Mouse (Mus musculus): Measurements from ENCODE around the gene Hoxa6.

The Hoxa6 gene

DNA sequence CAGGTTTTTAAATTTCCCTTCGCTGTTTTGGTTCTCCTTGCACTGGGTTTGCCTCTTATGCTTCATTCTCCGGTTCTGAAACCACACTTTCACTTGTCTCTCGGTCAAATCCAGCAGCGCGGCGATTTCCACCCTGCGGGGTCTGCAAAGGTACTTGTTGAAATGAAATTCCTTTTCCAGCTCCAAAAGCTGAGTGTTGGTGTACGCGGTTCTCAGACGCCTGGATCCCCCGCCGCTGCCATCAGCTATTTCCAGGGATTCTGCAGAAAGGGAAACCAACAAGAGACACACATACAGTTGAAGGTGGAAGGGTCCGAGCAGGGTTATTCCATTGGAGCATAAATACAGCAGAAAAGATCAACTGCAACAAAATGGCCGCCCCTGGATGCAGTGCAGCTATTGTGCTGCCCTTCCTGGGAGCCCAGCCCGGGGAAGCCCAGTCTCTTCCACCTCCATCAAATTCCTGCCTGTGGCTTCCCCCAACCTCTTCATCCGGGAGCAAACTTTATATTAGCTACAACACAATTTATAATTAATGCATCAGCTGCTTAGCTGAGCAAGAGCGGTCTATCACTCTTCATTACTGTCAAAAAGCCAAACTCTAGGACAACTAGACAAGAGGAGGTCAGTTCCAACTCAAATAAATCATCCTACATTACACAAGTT lies 45.0 kb downstream of the Hoxa6 start:
- ChIA-PET CTCF (interaction anchor here in 2 of 4 experiments (0.6 to 1.1 kb wide), 5 partner anchors 43 to 126 kb away, joined by 3 to 4 read pairs (median 3); partner anchors contain the start of gene Hoxa7 (in 1 of the 2)), POLR2A (interaction anchor here in 3 of 4 experiments (0.5 to 8.0 kb wide), 8 partner anchors 9 to 56 kb away, joined by 3 to 75 read pairs (median 4); partner anchors contain the start of gene 5730596B20Rik (in 1 of the 3))

- ChIA-PET POLR2A (interaction anchor here (0.5 to 8.0 kb wide), 11 partner anchors 9 to 91 kb away, joined by 3 to 75 read pairs (median 4); partner anchors contain the start of gene 5730596B20Rik (in 1 of the 4)), CTCF (interaction anchor here in 2 of 4 experiments (0.6 to 1.1 kb wide), 5 partner anchors 11 to 125 kb away, joined by 3 to 4 read pairs (median 3); partner anchors contain the start of genes Hoxa10 (in 1 of the 2) and Hoxa7 (in 1 of the 2))
These were observed 45.7 kb downstream of the Hoxa6 start for GRCm38 (mm10) chr6:52162611-52163365.

DNA sequence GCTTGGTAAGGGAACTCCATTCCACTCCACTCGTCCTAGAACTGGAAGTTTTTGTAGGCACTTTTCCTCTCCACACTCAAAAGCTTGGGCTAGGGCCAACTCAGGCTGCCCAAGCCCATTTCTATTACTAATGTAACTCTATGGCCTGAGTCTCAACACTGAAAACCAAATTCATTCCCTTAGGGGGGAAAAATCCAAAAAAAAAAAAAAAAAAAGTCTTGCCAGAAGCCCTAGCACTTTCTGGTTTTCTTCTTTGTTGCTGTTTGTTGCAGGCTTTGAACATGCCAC lies 46.5 kb downstream of the Hoxa6 start:
- POLR2A ChIA-PET, result interaction anchor here in 3 of 4 experiments (0.6 to 8.0 kb wide), 8 partner anchors 10 to 92 kb away, joined by 3 to 75 read pairs (median 4); partner anchors contain the start of gene 5730596B20Rik (in 1 of the 3)
- CTCF ChIA-PET, result interaction anchor here in 2 of 4 experiments (0.6 to 1.4 kb wide), 3 partner anchors 10 to 1354 kb away, joined by 3 read pairs; no protein-coding TSS in a partner anchor

DNA sequence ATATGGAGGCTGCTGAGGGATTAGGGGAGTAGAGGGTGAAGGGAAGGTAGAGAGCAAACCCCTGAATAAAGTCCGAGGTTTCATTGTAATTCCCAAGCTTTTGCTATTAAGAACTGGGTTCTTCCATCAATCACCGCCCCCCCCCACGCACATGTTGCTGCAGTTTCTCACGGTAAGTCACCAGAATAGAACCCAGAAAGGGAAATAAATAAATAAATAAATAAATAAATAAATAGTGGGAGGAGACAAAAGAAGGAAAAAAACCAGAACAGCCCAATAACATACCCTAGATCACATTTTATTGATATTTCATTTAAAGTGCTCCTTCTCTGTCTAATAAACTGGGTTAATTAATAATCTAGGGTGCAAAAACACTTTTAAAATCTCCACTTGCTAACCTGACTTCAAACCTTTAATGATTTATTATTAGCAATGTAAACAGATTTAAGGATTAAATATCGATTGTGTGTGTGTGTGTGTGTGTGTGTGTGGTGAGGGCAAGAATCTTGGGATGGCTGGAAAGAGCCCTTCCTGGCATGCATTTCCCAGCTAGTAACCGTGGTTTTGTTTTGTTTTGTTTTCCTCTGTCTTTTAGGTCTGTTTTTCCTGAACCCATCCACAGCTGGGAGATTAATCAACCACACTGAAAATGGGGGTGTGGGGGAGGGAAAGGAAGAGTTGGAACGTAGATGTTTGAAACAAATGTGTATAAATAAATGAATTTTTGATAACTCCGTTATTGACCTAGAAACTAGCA lies 47.0 kb downstream of the Hoxa6 start:
- ChIA-PET POLR2A (interaction anchor here in 3 of 4 experiments (0.6 to 8.0 kb wide), 12 partner anchors 11 to 561 kb away, joined by 3 to 75 read pairs (median 4); partner anchors contain the start of genes 5730596B20Rik (in 1 of the 3), Gm28308 (in 1 of the 3) and Hoxa3 (in 1 of the 3)), CTCF (interaction anchor here in 3 of 4 experiments (0.6 to 1.4 kb wide), 4 partner anchors 10 to 1354 kb away, joined by 3 read pairs; no protein-coding TSS in a partner anchor)

DNA sequence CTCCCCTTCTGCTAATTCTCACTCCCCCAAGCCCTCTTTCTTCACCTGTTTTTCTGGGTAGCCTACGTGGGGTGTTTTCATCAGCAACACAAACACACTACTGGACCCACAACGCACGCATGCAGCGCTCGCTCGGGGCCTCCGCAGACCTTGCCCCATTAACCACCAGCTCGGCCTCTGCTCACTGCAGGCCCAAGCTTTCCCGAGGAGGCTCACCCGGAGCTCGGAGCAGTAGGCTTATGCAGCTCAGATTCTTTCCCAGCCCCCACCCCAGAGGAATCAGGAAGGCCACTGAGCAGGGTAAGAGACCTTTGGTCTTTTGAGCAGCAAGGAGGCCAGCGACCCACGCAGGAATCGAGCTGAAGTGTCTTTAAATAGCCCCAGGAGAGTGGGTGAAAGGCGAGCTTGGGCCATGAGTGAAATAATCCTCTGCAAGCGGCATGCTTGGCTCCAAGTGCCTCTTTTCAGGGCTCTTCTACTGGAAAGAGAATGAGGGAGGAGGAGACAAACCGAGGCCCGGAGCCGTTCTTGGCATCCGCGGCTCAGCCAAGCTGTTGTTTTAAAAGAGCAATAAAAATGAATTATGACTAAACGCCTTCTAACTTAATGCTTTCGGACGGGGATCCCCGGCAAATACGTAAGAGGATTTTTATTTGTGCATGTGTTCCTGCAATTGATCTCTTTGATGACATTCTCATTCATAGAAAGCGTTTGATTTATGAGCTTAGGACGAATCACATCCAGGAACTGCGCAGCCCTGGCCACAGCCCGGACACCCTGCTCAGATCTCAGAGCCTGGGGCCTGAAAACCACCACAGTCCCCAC lies 47.8 kb downstream of the Hoxa6 start:
- ChIA-PET POLR2A (interaction anchor here in 3 of 4 experiments (0.6 to 8.0 kb wide), 13 partner anchors 8 to 560 kb away, joined by 3 to 75 read pairs (median 4); partner anchors contain the start of genes 5730596B20Rik (in 1 of the 3), Gm28308 (in 1 of the 3) and Hoxa3 (in 1 of the 3)), CTCF (interaction anchor here (0.5 to 1.4 kb wide), 5 partner anchors 11 to 1354 kb away, joined by 3 to 13 read pairs (median 3); partner anchors contain the start of gene Hoxa10 (in 1 of the 4))

- ChIA-PET CTCF (interaction anchor here in 3 of 4 experiments (0.5 to 1.2 kb wide), 3 partner anchors 12 to 1353 kb away, joined by 3 to 13 read pairs (median 4); partner anchors contain the start of gene Hoxa10 (in 1 of the 3)), POLR2A (interaction anchor here in 2 of 4 experiments (1.1 to 8.0 kb wide), 7 partner anchors 8 to 53 kb away, joined by 3 to 75 read pairs (median 5); partner anchors contain the start of gene 5730596B20Rik (in 1 of the 2))
These were observed 48.5 kb downstream of the Hoxa6 start for GRCm38 (mm10) chr6:52159979-52160378.

- ChIA-PET CTCF (interaction anchor here in 1 of 4 experiments (0.6 to 1.7 kb wide), 3 partner anchors 114 to 566 kb away, joined by 3 to 5 read pairs (median 3); no protein-coding TSS in a partner anchor), POLR2A (interaction anchor here in 3 of 4 experiments (0.6 to 8.0 kb wide), 24 partner anchors 9 to 291 kb away, joined by 3 to 75 read pairs (median 4); partner anchors contain the start of genes 5730596B20Rik (in 1 of the 3) and Hoxa10 (in 1 of the 3))
These were observed 49.3 kb downstream of the Hoxa6 start for GRCm38 (mm10) chr6:52159164-52159761.

- ChIA-PET POLR2A (interaction anchor here (0.6 to 8.0 kb wide), 30 partner anchors 8 to 1565 kb away, joined by 3 to 75 read pairs (median 4); partner anchors contain the start of genes 5730596B20Rik (in 1 of the 4), Hoxa10 (in 1 of the 4) and Hoxa4 (in 1 of the 4)), CTCF (interaction anchor here in 2 of 4 experiments (0.6 to 1.7 kb wide), 4 partner anchors 52 to 566 kb away, joined by 3 to 5 read pairs (median 4); partner anchors contain the start of gene Hoxa7 (in 1 of the 2))
These were observed 50.1 kb downstream of the Hoxa6 start, which contains the start of gene Hoxa1 for GRCm38 (mm10) chr6:52158276-52159051. TSS of gene Hoxa1 (minus strand) at chr6:52158317.

- CTCF ChIA-PET, result interaction anchor here in 2 of 4 experiments (1.0 to 1.7 kb wide), 3 partner anchors 64 to 565 kb away, joined by 3 to 5 read pairs (median 5); partner anchors contain the start of gene Hoxa7 (in 1 of the 2)
- POLR2A ChIA-PET, result interaction anchor here (0.5 to 8.0 kb wide), 19 partner anchors 9 to 545 kb away, joined by 3 to 75 read pairs (median 4); partner anchors contain the start of genes Hoxa4 (in 2 of the 4), 5730596B20Rik (in 1 of the 4) and Hoxa10 (in 1 of the 4)
These were observed 50.9 kb downstream of the Hoxa6 start for GRCm38 (mm10) chr6:52157466-52158275.

DNA sequence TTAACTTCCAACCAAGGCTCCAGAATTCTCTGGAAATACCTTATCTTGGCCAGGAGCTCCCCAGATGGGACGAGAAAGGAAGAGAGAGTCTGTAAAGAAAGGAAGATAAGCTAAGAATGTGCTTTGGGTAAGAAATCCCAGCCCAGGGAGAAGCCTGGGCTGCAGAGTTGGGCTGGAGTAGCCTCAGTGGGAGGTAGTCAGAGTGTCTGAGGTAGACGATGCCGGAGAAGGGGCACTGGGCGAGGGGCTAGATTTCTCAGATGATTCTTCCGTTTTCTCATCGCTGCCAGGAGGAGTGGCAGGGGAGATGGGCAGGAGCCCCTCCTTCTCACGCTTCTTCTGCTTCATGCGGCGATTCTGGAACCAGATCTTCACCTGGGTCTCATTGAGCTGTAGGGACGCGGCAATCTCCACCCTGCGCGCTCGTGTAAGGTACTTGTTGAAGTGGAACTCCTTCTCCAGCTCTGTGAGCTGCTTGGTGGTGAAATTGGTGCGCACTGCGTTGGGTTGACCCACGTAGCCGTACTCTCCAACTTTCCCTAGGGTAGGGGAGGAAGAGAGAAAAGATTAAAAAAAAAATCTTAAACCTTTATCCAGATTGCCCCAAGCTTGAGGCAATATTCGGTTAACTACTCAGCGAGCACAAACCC lies 51.8 kb downstream of the Hoxa6 start:
- ChIA-PET CTCF (no interaction called here), POLR2A (interaction anchor here in 2 of 4 experiments (1.6 to 8.0 kb wide), 3 partner anchors 16 to 130 kb away, joined by 3 to 75 read pairs (median 8); partner anchors contain the start of gene 5730596B20Rik (in 1 of the 2))

Data from embryonic stem cell, embryonic (primary cell).